28 mouse cellular contexts compared by ENCODE assay signal in the genomic region with DNA sequence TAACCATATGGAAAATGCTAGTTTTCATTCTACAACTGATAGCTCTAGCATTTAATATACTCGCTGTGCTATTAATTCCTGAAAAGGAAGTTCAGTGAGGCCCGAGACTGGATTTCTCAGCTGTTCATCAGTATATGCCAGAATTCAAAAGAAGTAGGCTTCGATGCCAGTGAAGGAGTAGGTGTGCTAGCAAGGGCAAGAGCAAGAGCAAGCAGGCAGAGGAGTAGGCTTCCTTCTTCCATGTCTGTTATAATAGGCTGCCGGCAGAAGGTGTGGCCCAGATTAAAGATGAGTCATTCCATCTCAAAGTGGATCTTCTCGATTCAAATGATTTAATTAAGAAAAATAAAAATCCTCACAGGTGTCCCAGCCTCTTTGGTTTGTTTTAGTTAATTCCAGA.
"Had no signal": no experiment of that assay in that cellular context is flagged by ENCODE, and none has a peak within 500 bp of the region (broad histone marks: within the 10 kb centered on the region; RNA-seq: fewer than 3 reads in every experiment).

No protein-coding gene starts in this region.

- H3K4me1 ChIP-seq: embryonic facial prominence, embryonic 10.5 days; embryonic facial prominence, embryonic 13.5 days; embryonic facial prominence, embryonic 15.5 days; forebrain, embryonic 10.5 days; forebrain, embryonic 12.5 days; forebrain, embryonic 13.5 days; forebrain, embryonic 15.5 days had no signal

- H3K4me2 ChIP-seq: embryonic facial prominence, embryonic 12.5 days; embryonic facial prominence, embryonic 13.5 days; embryonic facial prominence, embryonic 15.5 days; forebrain, embryonic 12.5 days; forebrain, embryonic 13.5 days; forebrain, embryonic 15.5 days had no signal

- H3K4me3 ChIP-seq: embryonic facial prominence, embryonic 10.5 days; embryonic facial prominence, embryonic 12.5 days; embryonic facial prominence, embryonic 13.5 days; embryonic facial prominence, embryonic 15.5 days; erythroblast, embryonic 14.5 days; forebrain, embryonic 10.5 days; forebrain, embryonic 12.5 days; forebrain, embryonic 13.5 days; forebrain, embryonic 15.5 days; gastrocnemius, adult 2 months; heart, adult 2 months had no signal

- H3K9me3 ChIP-seq: embryonic facial prominence, embryonic 10.5 days; embryonic facial prominence, embryonic 12.5 days; embryonic facial prominence, embryonic 13.5 days; embryonic facial prominence, embryonic 15.5 days; forebrain, embryonic 10.5 days; forebrain, embryonic 12.5 days; forebrain, embryonic 13.5 days; forebrain, embryonic 15.5 days had no signal

- DNase-seq: cerebellum, adult 8-10 months; cerebellum, adult 9-10 months; cerebellum, adult 9-11 months; cerebellum, postnatal 10 days; cerebellum, postnatal 14 days; cerebellum, postnatal 25 days; cerebellum, postnatal 36 days; embryo, embryonic 11 days; forebrain, postnatal 0 days; gastrocnemius, postnatal 10 days; gastrocnemius, postnatal 14 days; gastrocnemius, postnatal 25 days; gastrocnemius, postnatal 36 days; heart, adult 11 months; heart, adult 18-20 months; heart, adult 2 months had no signal

- H3K27ac ChIP-seq: embryonic facial prominence, embryonic 10.5 days; embryonic facial prominence, embryonic 12.5 days; embryonic facial prominence, embryonic 13.5 days; embryonic facial prominence, embryonic 15.5 days; forebrain, embryonic 10.5 days; forebrain, embryonic 12.5 days; forebrain, embryonic 13.5 days; forebrain, embryonic 15.5 days; heart, adult 2 months had no signal

- H3K9ac ChIP-seq: embryonic facial prominence, embryonic 12.5 days; embryonic facial prominence, embryonic 13.5 days; embryonic facial prominence, embryonic 15.5 days; forebrain, embryonic 12.5 days; forebrain, embryonic 13.5 days; forebrain, embryonic 15.5 days; forebrain, postnatal 0 days had no signal

- H3K27me3 ChIP-seq: embryonic facial prominence, embryonic 12.5 days; embryonic facial prominence, embryonic 13.5 days; embryonic facial prominence, embryonic 15.5 days; forebrain, embryonic 12.5 days; forebrain, embryonic 13.5 days; forebrain, embryonic 15.5 days had no signal

- ATAC-seq: forebrain, embryonic 13.5 days; forebrain, embryonic 14.5 days; forebrain, embryonic 15.5 days; forebrain, embryonic 16.5 days; forebrain, postnatal 0 days had no signal
